Mouse (Mus musculus) B cell, adult 2 months (primary cell): ENCODE measurements around the gene Rnf150.

Experiments
- DNase-seq, 2 experiments: peaks; one replicate each; pipeline ENCODE4 v3.0.0; 2022

The Rnf150 gene

DNA sequence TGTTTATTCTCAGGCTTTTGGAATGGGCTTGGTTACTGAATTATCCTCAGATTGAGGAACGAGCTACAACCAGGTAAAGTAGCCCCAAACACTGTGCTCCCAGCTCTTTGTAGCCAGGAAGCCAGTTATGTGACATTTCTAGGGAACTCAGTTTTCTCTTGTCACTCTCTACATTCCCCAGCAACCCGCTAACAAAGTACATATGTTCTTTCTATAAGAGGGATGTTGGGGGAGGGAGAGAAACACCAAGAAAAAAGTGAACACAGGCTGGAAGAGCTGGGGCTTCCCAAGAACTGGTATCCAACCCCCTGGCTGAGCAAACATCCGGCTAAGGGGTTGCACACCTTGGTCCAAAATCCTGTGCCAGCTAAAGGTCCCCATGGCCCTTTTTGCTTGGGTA lies 82.7 kb downstream of the Rnf150 start:
- no peak for DNase-seq

DNA sequence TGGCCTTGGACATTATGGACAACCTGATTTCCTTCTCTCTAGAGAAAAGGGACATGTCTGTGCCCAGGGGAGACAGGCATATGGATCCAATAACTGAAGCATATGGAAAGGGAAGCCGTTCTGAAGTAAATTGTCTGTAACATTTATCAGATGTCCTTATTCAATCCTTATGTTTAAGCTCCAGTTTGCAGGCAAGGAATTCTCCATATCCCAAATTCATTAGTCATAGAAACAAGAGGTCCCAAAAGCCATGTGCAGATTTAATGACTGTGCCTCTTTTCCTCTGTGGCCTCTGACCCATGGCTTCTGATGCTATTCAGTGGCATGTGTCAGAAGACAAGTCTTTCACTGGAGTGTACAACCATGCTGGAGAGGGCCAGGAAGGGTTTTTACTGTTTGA lies 83.5 kb downstream of the Rnf150 start:
- no peak for DNase-seq

DNA sequence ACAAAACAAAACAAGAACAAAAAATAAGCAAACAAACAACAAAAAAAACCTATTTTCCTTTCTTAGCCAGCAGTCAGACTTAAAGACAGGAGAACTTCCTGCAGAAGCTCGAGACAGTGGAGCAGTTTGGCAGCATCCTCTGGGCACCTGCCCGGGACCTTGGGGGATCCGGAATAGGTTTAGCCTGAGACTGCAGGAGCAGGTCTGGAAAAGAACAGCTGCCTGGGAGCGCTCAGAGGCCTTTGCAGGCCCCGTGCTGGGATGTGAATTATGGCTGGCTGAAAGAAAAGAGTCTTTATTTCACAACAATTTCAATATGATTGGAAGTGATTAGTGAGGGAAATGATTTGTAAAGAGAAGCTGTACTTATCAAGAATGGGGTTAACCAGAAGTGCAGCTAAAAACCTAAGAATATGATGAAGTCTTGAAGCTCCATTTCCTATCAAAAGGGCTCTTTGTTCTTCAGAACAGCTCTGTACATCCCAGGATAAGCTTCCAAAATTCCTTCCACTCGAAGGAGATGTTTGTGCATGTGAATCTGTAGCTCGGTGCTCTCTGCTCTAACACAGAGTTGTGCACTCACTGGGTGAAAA lies 92.1 kb downstream of the Rnf150 start:
- DNase-seq: no peak

DNA sequence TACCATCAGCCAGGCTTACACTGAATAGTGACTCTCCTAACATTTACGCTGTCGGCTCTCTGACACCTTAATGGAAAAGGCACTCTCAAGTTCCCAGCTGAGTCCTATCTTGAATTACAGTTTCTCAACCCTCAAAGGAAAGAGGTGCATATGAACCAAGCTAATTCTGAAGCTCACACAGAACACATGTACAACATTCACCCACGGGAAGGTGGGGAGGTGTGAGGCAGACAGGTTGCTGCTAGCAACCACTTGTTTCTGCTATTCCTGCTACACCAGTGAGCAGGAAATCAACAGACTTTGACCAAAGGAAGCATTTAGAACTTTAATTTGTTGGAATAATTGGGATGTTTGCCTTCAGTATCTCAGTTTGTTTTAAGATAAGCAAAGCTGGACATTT lies 96.3 kb downstream of the Rnf150 start:
- DNase-seq: no peak

DNA sequence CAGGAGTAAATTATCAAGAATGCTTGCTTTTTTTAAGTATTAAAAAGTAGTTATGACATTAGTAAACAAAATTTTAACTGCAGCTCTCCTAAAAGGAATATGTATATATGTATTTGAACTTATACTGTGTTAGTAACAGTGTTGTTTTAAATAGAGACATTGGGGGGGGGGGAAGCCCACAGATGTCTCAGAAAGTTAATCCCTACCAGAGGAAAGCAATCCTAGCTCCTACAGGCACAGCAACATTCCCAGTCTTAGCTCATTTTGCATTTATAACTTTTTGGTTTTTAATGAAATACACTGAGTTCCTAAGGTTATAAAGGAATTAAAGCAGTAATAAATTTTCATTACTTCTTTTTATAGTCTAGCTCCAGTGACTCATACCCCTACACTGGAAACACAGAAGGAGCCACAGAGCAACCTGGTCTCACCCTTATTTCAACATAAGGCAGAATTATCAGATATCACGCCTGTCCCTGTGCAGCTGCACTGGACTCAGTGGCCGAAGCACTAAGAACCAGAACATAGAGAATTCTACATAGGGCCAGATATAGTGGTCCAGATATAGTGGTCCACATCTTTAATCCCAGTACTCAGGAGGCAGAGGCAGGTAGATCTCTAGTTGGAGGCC lies 96.9 kb downstream of the Rnf150 start:
- DNase-seq: no peak

DNA sequence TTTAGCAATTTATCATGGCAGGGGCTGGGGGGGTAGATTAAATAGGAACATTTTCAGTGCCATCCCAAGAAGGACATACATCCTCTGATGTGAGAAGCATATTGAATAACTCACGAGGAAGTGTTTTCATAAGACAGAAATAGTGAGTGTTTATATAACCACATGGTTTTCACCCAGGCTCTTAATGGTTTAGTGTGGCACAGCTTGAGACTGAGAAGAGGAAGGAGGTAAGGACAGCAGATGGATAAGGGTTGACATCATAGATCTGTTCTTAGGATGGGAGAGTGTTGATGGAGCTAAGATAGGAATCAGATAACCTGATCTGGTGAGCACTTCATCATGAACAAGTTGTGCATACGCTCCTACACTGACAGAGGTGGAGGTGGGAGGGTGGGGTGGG lies 101.4 kb downstream of the Rnf150 start:
- DNase-seq: no peak

DNA sequence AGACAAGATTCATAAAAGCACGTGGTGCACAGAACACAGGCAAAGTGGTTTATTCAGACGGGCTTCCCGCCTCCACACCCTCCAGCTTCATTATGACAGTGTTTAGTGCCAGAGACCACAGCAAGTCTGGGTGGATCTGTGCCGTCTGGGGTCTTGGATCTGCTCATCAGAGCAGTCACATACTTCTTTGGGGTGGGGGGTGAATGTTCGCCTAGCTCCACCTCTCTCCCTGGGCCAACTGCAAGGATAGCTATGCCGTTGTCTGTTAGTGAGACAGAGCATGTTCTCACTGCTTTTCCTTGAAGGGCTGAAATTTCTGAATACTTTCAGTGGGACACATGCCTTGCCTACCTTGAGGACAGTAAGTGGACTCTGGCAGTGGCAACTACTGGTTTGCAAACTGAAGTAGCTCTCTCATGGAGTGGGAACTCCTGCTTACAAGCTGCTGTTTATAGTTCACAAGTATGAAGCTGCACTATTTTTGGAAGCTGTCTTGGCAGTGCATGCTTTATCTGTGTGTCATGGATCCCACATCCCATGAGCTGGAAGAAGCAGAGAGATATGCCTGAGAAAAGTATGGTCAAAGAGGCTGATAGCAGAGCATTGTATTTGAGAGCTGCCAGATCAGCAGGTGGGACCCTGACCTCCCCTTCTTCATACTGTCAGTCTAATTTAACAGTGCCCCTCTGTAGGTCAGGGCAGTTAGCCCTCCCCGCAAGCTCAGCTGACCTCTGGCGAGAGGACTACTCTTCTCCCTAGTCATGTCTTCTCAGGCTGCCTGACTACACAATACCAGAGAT lies 104.9 kb downstream of the Rnf150 start:
- DNase-seq: no peak

DNA sequence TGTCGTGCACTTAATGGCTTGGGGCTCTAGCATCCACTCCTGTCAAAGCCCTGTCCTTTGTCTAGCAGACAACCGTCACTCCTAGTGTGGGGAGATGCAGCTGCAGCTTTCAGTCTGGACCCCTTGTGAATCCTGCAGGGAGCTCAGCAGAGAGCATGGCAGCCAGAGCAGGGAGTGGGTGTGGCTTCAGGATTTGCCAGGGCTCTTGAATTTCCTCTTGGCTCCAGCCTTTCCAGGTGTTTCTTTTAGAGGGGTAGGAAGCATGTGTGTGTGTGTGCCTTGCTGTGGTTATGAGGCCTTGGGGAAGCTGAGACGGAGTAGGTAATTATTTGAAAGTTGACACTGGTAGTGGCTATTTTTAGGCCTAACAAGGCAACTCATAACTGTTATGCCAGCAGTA lies 106.8 kb downstream of the Rnf150 start:
- DNase-seq: no peak

DNA sequence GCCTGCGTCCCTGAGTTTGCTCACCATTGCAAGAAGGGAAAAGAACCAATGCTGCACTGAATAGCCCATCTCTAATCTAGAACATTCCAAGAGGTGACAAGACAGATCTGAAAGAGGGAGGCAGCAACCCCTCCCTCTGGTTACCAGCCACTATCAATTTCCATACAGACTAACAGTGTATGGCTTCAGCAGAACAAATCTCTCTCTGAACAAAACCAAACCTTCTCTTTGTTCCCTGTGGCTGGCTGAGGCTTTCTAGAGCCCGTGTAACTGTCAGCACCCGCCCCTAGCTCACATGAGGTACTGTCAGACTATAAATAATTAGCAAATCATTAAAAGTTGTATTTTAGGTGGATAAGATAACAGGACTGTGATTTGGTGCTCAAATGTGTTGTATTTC lies 109.7 kb downstream of the Rnf150 start:
- DNase-seq: peak in 1 of 2 experiments; percentile 5

DNA sequence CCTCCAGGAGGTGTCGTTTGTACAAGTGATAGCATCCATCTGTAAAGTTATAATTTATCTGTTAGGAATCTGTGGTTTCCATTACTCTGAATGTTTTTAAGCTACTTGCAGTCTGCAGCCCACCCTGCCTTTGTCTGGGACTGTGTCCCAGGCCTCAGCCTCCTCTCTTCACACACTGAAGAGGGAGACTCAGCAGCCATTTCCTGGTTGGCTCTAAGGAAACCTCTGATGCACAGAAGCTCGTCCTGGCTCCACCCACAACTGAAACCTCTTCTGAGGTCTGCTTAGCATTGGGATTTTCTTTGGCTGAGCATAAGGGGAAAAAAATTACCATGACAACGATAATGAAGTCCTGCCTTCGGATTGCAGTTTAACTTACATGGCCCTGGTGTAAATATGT lies 110.2 kb downstream of the Rnf150 start:
- DNase-seq: no peak

DNA sequence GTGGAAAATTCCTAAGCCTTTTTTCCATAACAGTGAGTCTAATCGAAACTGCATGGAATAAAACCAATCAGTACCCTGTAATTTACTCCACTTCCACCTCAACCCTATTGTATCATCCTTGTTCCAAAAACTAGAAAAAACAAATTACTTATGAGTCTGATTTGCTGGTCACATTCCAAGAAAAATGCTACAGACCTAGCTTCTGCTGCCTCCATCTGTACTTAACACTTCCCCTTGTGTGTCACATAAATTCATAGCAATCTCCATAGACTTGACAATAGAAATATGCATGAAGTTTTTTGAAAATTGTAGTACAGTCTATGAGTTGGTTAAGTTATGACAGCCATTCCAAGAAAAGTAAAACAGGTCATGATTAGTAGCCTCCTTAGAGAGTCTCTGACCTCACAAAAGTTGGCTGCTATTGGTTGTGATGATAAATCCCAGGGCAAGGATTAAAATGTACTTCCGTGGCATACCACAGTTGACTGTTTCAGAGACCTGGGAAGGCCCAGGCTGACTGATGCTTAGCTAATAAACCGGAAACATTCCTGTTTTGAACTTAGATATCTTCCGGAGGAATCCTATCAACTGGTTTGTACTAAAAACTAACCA lies 118.2 kb downstream of the Rnf150 start:
- no peak for DNase-seq

DNA sequence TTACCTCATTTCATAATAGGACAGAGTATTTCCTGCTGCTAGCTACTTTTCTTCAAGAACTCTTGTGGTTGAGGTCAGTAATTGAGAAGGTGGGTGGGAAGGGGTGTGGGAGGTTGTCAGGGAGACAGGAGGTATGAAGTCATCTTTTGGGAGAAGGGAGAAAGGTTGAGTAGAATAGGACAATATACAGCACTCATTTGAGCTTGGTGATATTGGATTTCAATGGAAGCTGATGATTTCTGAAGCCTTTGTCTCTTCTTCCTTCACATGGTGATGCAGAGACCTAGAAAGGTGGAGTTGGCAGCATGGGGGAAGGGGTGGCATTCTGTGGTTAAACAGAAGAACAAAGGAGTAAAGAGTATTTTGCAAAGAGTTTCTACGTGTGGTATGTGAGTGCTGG lies 119.7 kb downstream of the Rnf150 start:
- no peak for DNase-seq

DNA sequence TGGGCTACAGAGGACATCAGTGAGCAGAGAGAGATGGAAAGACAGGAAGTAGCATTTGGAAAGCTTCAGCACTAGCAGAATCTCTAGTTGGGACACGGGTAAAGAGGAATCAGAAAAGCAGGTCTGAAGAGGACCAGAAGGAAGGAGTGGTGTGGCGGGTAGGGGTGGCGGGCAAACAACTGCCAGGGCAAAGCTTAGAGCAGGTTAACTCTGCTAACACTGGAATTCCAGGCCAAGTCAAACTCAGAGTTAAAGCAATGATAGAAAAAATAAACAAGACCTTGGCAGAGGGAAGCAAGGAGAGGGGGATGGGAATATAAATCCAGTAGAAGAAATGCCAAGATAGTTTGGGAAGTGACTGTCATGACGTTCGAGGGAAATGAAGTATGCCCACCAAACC lies 120.1 kb downstream of the Rnf150 start:
- no peak for DNase-seq

DNA sequence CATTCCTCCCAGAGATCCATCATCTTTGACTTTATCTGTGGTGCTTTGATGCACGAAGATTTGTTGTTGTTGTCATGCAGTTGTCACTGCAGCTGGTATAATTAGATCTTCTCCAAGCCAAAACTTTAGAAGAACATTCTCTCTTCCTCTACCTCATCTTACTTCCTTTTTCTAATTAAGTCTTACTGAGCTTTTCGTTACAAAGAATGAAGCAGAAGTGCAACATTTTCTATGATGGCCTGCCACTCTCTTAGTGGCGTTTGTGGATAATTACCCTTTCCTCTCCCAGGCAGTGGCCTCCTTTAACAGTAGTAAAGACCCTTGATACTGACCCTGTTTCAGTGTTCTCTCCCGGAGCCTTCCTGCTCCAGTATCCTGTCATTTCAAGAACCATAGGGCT lies 128.9 kb downstream of the Rnf150 start:
- peak in 1 of 2 experiments; percentile 6 for DNase-seq

DNA sequence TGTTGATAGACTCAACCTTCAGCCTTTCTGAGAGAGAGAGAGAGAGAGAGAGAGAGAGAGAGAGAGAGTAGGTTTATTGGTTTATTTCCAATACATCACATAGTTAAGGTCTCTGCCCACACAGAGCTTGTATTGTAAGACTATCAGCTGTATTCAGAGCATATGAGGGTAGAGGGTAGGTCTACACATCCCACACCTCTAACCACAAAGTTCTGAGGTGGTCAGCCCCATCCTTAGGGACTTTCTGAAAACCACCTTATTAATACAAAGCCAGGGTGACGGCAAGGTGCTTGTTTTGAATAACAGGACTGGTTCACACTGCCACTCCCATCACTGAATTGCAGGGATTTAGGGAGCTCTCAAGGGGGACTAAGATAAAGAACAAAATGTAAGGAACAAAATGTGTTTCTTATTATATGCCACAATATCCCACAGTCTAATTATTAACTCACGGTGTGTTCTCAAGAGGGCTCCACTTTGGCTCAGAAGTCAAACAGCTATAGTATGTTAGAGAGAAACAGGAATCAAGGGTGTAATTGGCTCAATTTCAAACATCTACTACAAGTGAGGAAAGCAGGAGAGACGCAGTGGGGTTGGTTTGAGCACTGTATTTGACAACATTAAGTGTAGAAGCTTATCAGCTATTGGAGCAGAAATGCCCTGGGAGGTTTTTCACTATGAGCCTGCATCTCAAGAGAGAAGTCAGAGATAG lies 132.7 kb downstream of the Rnf150 start:
- DNase-seq: no peak

DNA sequence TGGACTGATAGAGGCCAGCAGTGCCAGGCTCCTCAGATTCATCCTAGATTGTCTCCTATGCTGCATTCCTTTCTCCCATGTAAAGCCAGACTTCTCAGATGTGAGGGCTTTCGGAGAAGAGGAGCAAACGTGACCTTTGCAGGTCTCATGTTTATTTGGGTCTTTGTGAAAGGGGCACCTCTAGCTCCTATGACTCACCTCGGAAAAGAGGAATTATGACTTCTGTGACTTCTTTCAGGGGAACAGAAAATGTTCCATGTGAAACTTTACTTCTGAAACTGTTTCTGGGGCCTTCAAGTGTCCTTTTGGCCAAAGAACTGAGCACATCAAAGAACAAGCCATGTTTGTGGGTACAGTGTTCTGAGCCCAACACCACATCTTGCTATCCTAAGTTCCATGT lies 133.7 kb downstream of the Rnf150 start:
- DNase-seq: no peak

DNA sequence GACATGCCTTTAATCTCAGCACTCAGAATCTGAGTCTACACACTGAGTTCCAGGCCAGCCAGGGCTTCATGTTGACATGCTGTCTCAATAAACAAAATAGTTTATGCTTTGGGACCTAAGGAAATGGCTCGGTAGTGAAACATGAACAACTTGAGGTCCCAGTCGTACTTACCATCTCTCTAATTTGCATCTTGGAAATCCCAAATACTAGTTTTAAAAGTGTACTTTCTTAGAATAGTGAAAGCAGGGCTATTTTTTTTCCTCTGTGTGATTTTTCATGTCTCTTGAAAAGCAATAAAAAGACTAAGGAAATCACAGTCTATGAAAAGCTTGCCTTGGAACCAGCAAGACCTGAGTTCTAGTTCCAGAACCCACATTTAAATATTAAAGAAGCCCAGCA lies 135.6 kb downstream of the Rnf150 start:
- DNase-seq: no peak

DNA sequence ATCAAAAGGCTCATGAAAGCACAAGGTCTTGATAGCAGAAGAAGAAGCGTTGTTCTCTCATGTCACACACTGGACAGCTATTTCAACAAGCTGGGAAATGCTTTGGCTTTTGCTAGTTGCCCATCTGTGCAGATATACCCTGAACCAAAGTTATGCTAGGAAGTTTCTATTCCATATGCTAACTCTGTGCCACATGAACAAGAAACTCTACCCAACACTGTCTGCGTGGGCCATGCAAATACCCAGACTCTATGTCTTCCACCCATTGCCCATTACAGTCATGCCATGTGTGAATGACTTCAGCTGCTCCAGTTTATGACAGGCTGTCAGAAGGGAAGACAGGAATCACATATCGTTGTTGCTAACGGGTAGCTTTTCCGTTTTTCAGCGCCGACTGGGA lies 140.0 kb downstream of the Rnf150 start:
- no peak for DNase-seq

DNA sequence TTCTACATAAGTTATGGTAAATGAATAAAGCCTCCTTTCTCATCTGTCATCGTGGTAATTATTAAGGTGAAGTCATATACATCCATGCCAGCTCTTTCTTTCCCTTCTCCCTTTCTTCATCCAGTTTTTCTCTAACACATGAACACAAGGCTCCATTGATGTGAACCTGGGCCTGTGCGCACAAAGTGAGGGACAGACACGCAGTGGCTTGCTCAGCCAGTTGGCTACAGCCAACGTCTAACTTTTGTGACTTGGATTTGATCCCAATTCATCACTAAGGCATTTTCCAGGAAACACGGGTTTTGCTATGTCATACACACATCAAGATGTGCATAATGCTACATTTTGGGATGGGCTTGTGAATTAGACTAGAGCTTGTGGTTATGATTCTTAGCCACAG lies 146.3 kb downstream of the Rnf150 start:
- DNase-seq: no peak

DNA sequence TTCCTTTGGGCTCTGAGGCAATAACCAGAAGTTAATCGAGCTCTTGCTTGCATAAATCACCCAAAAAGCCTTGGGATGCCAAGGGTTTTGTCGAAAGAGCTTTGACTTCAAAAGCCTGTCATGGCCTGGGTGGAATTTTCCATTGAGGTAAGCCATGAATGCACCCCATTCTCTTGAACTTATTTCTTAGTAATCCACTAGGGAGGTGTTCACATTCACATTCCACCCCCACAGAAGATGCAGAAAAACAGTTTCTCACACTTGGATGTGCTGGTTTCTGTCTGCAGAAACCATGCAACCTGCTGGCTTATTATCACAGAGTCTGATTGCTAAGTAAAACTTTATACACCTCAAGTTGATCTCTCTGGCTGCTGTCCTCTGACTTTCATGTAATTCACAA lies 148.1 kb downstream of the Rnf150 start:
- DNase-seq: no peak

DNA sequence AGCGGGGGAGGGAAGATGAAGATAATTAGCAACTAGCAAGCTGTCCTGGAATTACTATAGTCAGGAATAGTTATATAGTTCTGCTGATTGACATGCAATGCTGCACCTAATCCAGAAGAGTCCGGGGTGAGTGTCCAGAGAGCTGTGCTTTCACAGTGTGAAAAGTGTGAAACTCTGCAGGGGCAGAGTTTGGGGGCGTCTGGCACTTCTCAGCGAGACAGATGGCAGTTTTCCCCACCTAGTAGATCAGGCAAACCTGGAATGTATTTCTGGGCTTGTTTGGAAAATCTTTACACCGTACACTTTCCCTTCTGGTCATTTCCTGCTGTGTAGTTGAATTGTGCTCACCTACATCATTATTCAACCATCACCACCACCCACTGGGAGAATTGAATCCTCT lies 148.6 kb downstream of the Rnf150 start:
- no peak for DNase-seq

DNA sequence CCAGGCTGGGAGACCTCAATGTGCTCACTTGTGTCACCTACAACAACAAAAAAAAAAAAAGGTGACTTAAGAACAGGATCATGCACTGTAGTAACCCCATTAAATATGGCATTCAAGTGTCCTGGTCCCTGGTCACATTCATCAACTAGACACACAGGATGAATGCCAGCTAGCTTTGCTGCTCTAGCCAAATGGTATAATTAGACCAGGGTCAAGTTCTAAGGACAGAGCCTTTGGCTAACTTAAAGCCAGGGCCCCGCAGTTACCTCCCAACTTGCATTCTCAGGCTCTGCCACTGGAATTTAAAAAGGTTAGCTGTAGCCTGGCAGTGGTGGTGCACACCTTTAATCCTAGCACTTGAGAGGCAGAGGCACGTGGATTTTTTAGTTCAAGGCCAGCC lies 165.1 kb downstream of the Rnf150 start:
- DNase-seq: no peak

DNA sequence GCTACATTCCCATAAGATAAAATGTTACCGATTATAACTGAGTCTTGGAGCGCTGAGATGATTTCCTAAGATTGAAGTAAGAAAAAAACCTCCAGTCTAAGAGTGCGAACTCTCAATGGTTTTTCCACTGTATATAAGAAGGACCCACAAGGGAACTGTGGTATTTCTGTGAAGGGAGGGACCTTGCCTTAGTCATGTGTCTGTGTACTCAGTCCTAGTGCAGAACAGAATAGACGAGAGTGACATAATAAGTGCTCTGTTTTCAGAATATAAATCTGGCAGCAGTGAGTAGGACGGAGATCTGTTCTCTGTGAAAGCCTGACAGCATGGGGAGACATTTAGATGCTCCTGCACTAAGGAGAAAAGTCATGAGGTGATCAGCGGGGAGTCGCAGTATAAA lies 169.6 kb downstream of the Rnf150 start:
- no peak for DNase-seq
